Mouse (Mus musculus): ENCODE results near the gene Rab11fip2.

The Rab11fip2 gene

DNA sequence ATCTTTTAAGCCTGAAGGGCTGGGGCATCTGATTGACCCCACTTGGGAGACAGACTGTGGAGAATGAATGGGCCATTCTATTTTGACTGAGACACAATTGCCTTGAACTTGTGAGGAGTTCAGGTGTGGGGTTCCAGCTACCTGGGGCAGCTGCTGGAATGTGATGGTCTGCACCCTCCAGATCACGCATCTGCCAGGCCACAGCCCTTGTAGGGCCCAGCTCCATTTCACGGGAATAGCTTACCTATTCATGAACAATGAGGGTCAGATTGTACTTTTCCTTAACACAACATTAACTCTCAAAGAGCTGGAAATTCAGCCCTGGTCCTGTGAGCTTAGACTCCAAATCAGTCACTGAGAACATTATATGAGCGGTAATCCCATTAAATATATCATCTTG is 82.7 kb downstream of the Rab11fip2 start:
- DNase-seq (ENCODE audit: low spot score in 2 of 2) = no peak

DNA sequence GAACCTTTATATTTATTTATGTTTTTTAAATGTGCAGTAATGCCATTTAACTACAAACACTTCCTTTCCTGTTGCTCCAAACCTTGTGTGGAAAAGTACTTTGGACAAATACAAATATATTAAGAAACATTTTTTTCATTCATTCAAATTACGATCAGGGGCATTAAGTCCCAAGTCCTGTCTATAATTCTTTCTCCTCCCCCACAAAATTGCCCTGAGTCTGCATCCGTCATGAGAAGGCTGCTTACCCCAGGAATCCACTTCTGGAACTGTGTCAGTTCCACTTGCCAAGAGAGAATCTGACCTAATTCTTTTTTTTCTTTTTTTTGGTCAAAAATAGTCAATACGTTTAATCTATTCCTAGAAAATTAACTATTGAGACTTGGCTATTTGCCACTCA is 90.4 kb downstream of the Rab11fip2 start:
- no peak for DNase-seq (ENCODE audit: low spot score in 2 of 2)

Data from left cerebral cortex, adult 9 months (tissue).